Mouse (Mus musculus): ENCODE results near the gene Patj. TPM values are rescaled to one million over a fixed set of nuclear protein-coding genes. Genes with fewer than 3 reads are reported as not detected.

Patj gene
- polyA plus RNA-seq, 1 experiment from 2014 or later = 7.5 TPM

- H3K27ac ChIP-seq = no peak overlapping the region
- no peaks in the 10 kb centered on the region for H3K9me3 ChIP-seq
- no peak overlapping the region for H3K9ac ChIP-seq (replicated peaks)
- 87% methylated on average over 4 of the region's 4 CpGs for WGBS
- no peaks in the 10 kb centered on the region for H3K36me3 ChIP-seq
- no peak for ATAC-seq
- H3K4me1 ChIP-seq (replicated peaks) = no peaks in the 10 kb centered on the region
- no peak overlapping the region for H3K4me2 ChIP-seq (replicated peaks)
- no peaks in the 10 kb centered on the region for H3K27me3 ChIP-seq
- no peak overlapping the region for H3K4me3 ChIP-seq (replicated peaks)
Observed at GRCm38 (mm10) chr4:98486901-98487300, 91.3 kb downstream of the Patj start.

GRCm38 (mm10) chr4:98489386-98489785 is 93.8 kb downstream of the Patj start:
- WGBS = 53% methylated on average over 1 of the region's 1 CpGs
- no peak for ATAC-seq
- no peak overlapping the region for H3K4me3 ChIP-seq (replicated peaks)
- no peak overlapping the region for H3K4me2 ChIP-seq (replicated peaks)
- H3K27me3 ChIP-seq = no peaks in the 10 kb centered on the region
- H3K9ac ChIP-seq (replicated peaks) = no peak overlapping the region
- no peaks in the 10 kb centered on the region for H3K4me1 ChIP-seq (replicated peaks)
- no peaks in the 10 kb centered on the region for H3K36me3 ChIP-seq
- no peak overlapping the region for H3K27ac ChIP-seq
- H3K9me3 ChIP-seq = no peaks in the 10 kb centered on the region

GRCm38 (mm10) chr4:98498341-98498740 is 102.8 kb downstream of the Patj start:
- Histone ChIP-seq H3K9me3 (no peaks in the 10 kb centered on the region), H3K4me2 (replicated peaks) (no peak overlapping the region), H3K27me3 (no peaks in the 10 kb centered on the region), H3K4me3 (replicated peaks) (no peak overlapping the region), H3K36me3 (peaks cover 4% of the 10 kb centered on the region; the same call in 1 of the 2 replicates), H3K27ac (no peak overlapping the region), H3K4me1 (replicated peaks) (no peaks in the 10 kb centered on the region), H3K9ac (replicated peaks) (no peak overlapping the region)
- 91% methylated on average over 4 of the region's 4 CpGs for WGBS
- ATAC-seq = no peak

- Histone ChIP-seq H3K4me2 (replicated peaks) (no peak overlapping the region), H3K27me3 (no peaks in the 10 kb centered on the region), H3K27ac (no peak overlapping the region), H3K9me3 (no peaks in the 10 kb centered on the region), H3K4me3 (replicated peaks) (no peak overlapping the region), H3K4me1 (replicated peaks) (no peaks in the 10 kb centered on the region), H3K36me3 (peaks cover 4% of the 10 kb centered on the region; the same call in 1 of the 2 replicates), H3K9ac (replicated peaks) (no peak overlapping the region)
- 72% methylated on average over 5 of the region's 5 CpGs for WGBS
- ATAC-seq = no peak
Observed at GRCm38 (mm10) chr4:98500182-98500581, 104.6 kb downstream of the Patj start.

GRCm38 (mm10) chr4:98500875-98501274 is 105.3 kb downstream of the Patj start:
- 86% methylated on average over 2 of the region's 2 CpGs for WGBS
- no peak for ATAC-seq

GRCm38 (mm10) chr4:98504743-98505142 is 109.2 kb downstream of the Patj start:
- no peaks in the 10 kb centered on the region for H3K36me3 ChIP-seq
- no peak for ATAC-seq
- H3K4me1 ChIP-seq (replicated peaks) = no peaks in the 10 kb centered on the region
- H3K4me3 ChIP-seq (replicated peaks) = no peak overlapping the region
- no peak overlapping the region for H3K4me2 ChIP-seq (replicated peaks)
- no peak overlapping the region for H3K9ac ChIP-seq (replicated peaks)
- no peaks in the 10 kb centered on the region for H3K9me3 ChIP-seq
- WGBS = 60% methylated on average over 3 of the region's 3 CpGs
- H3K27ac ChIP-seq = no peak overlapping the region
- no peaks in the 10 kb centered on the region for H3K27me3 ChIP-seq

More at GRCm38 (mm10) chr4:98500875-98501274, 105.3 kb downstream of the Patj start:
- H3K9ac ChIP-seq (replicated peaks) = no peak overlapping the region
- no peak overlapping the region for H3K4me3 ChIP-seq (replicated peaks)
- no peak overlapping the region for H3K27ac ChIP-seq
- H3K9me3 ChIP-seq = no peaks in the 10 kb centered on the region
- peaks cover 4% of the 10 kb centered on the region; the same call in 1 of the 2 replicates for H3K36me3 ChIP-seq
- no peaks in the 10 kb centered on the region for H3K27me3 ChIP-seq
- no peaks in the 10 kb centered on the region for H3K4me1 ChIP-seq (replicated peaks)
- H3K4me2 ChIP-seq (replicated peaks) = no peak overlapping the region

GRCm38 (mm10) chr4:98508471-98509271 is 113.1 kb downstream of the Patj start:
- WGBS = 86% methylated on average over 11 of the region's 11 CpGs
- no peak for ATAC-seq
- no peaks in the 10 kb centered on the region for H3K27me3 ChIP-seq
- H3K9ac ChIP-seq (replicated peaks) = no peak overlapping the region
- H3K4me2 ChIP-seq (replicated peaks) = no peak overlapping the region
- H3K27ac ChIP-seq = no peak overlapping the region
- no peak overlapping the region for H3K4me3 ChIP-seq (replicated peaks)
- H3K9me3 ChIP-seq = no peaks in the 10 kb centered on the region
- no peaks in the 10 kb centered on the region for H3K36me3 ChIP-seq
- H3K4me1 ChIP-seq (replicated peaks) = no peaks in the 10 kb centered on the region

GRCm38 (mm10) chr4:98509939-98510338 is 114.4 kb downstream of the Patj start:
- 86% methylated on average over 5 of the region's 5 CpGs for WGBS
- no peak overlapping the region for H3K27ac ChIP-seq
- no peaks in the 10 kb centered on the region for H3K4me1 ChIP-seq (replicated peaks)
- no peaks in the 10 kb centered on the region for H3K9me3 ChIP-seq
- H3K4me2 ChIP-seq (replicated peaks) = no peak overlapping the region
- H3K4me3 ChIP-seq (replicated peaks) = no peak overlapping the region
- no peaks in the 10 kb centered on the region; the same call in 1 of the 2 replicates for H3K36me3 ChIP-seq
- H3K27me3 ChIP-seq = no peaks in the 10 kb centered on the region
- H3K9ac ChIP-seq (replicated peaks) = no peak overlapping the region
- ATAC-seq = no peak

- no peaks in the 10 kb centered on the region for H3K4me1 ChIP-seq (replicated peaks)
- H3K36me3 ChIP-seq = no peaks in the 10 kb centered on the region; the same call in 1 of the 2 replicates
- H3K4me2 ChIP-seq (replicated peaks) = no peak overlapping the region
- H3K27ac ChIP-seq = no peak overlapping the region
- peak; percentile 58 for ATAC-seq
- 76% methylated on average over 2 of the region's 2 CpGs for WGBS
- no peak overlapping the region for H3K9ac ChIP-seq (replicated peaks)
- no peaks in the 10 kb centered on the region for H3K27me3 ChIP-seq
- no peaks in the 10 kb centered on the region for H3K9me3 ChIP-seq
- no peak overlapping the region for H3K4me3 ChIP-seq (replicated peaks)
Observed at GRCm38 (mm10) chr4:98511296-98511695, 115.7 kb downstream of the Patj start.

GRCm38 (mm10) chr4:98511964-98512743 is 116.6 kb downstream of the Patj start:
- Histone ChIP-seq H3K9me3 (no peaks in the 10 kb centered on the region), H3K36me3 (no peaks in the 10 kb centered on the region; the same call in 1 of the 2 replicates), H3K4me1 (replicated peaks) (no peaks in the 10 kb centered on the region), H3K9ac (replicated peaks) (no peak overlapping the region), H3K4me2 (replicated peaks) (no peak overlapping the region), H3K27me3 (no peaks in the 10 kb centered on the region), H3K4me3 (replicated peaks) (no peak overlapping the region), H3K27ac (no peak overlapping the region)
- 86% methylated on average over 10 of the region's 10 CpGs for whole genome bisulfite sequencing
- ATAC-seq = no peak

- Histone ChIP-seq H3K4me2 (replicated peaks) (no peak overlapping the region), H3K36me3 (peaks cover 9% of the 10 kb centered on the region), H3K9ac (replicated peaks) (no peak overlapping the region), H3K27ac (no peak overlapping the region), H3K4me1 (replicated peaks) (no peaks in the 10 kb centered on the region), H3K4me3 (replicated peaks) (no peak overlapping the region), H3K9me3 (no peaks in the 10 kb centered on the region), H3K27me3 (no peaks in the 10 kb centered on the region)
- no peak for ATAC-seq
- 88% methylated on average over 6 of the region's 6 CpGs for WGBS
Observed at GRCm38 (mm10) chr4:98520492-98520891, 124.9 kb downstream of the Patj start.

GRCm38 (mm10) chr4:98524525-98524924 is 128.9 kb downstream of the Patj start:
- 92% methylated on average over 10 of the region's 10 CpGs for WGBS
- ATAC-seq = no peak

More at GRCm38 (mm10) chr4:98524525-98524924, 128.9 kb downstream of the Patj start:
- H3K4me3 ChIP-seq (replicated peaks) = no peak overlapping the region
- no peak overlapping the region for H3K4me2 ChIP-seq (replicated peaks)
- no peak overlapping the region for H3K9ac ChIP-seq (replicated peaks)
- no peaks in the 10 kb centered on the region for H3K4me1 ChIP-seq (replicated peaks)
- H3K27me3 ChIP-seq = no peaks in the 10 kb centered on the region
- 0 out of 2 replicates have a peak, but pooled peaks cover 4% of the 10 kb centered on the region for H3K36me3 ChIP-seq
- H3K27ac ChIP-seq = no peak overlapping the region
- no peaks in the 10 kb centered on the region for H3K9me3 ChIP-seq
